Mouse (Mus musculus): ENCODE measurements around the gene St6gal1.

The St6gal1 gene

GRCm38 (mm10) chr16:23223871-23224469 lies 570 bp upstream of the St6gal1 start:
- DNase-seq: peak; percentile 23 to 51

GRCm38 (mm10) chr16:23225069-23225721 lies 655 bp downstream of the St6gal1 start:
- peak; percentile 76 to 85 for DNase-seq

GRCm38 (mm10) chr16:23225821-23226600 lies 1.5 kb downstream of the St6gal1 start:
- DNase-seq: peak; percentile 72 to 73

- peak; percentile 32 to 50 for DNase-seq
Observed at GRCm38 (mm10) chr16:23226601-23227351, 2.2 kb downstream of the St6gal1 start.

GRCm38 (mm10) chr16:23227851-23228250 lies 3.3 kb downstream of the St6gal1 start:
- DNase-seq: no peak

- peak in 1 of 2 experiments; percentile 41 for DNase-seq
Observed at GRCm38 (mm10) chr16:23228486-23228885, 3.9 kb downstream of the St6gal1 start.

GRCm38 (mm10) chr16:23229945-23230344 lies 5.4 kb downstream of the St6gal1 start:
- DNase-seq: no peak

- DNase-seq: no peak
Observed at GRCm38 (mm10) chr16:23231168-23231567, 6.6 kb downstream of the St6gal1 start.

GRCm38 (mm10) chr16:23232691-23233090 lies 8.2 kb downstream of the St6gal1 start:
- no peak for DNase-seq

- DNase-seq: peak in 1 of 2 experiments; percentile 13
Observed at GRCm38 (mm10) chr16:23233496-23233895, 9.0 kb downstream of the St6gal1 start.

- no peak for DNase-seq
Observed at GRCm38 (mm10) chr16:23234557-23234956, 10.0 kb downstream of the St6gal1 start.

- no peak for DNase-seq
Observed at GRCm38 (mm10) chr16:23235173-23235694, 10.7 kb downstream of the St6gal1 start.

- DNase-seq: no peak
Observed at GRCm38 (mm10) chr16:23239583-23239982, 15.0 kb downstream of the St6gal1 start.

- DNase-seq: peak in 1 of 2 experiments; percentile 39
Observed at GRCm38 (mm10) chr16:23240049-23240949, 15.8 kb downstream of the St6gal1 start.

GRCm38 (mm10) chr16:23240950-23241259 lies 16.4 kb downstream of the St6gal1 start:
- DNase-seq: no peak

GRCm38 (mm10) chr16:23243726-23244425 lies 19.3 kb downstream of the St6gal1 start:
- DNase-seq: no peak

- DNase-seq: no peak
Observed at GRCm38 (mm10) chr16:23244486-23244885, 19.9 kb downstream of the St6gal1 start.

GRCm38 (mm10) chr16:23249285-23249684 lies 24.7 kb downstream of the St6gal1 start:
- no peak for DNase-seq

GRCm38 (mm10) chr16:23249762-23250161 lies 25.2 kb downstream of the St6gal1 start:
- DNase-seq: no peak

- DNase-seq: no peak
Observed at GRCm38 (mm10) chr16:23250556-23251444, 26.3 kb downstream of the St6gal1 start.

Measured in thymus, postnatal 36 days (tissue).